Mouse (Mus musculus): ENCODE measurements around the gene Pgbd5.
A peak's percentile ranks its signal among the peaks of the same experiment; 100 is the strongest.

Gene Pgbd5

GRCm38 (mm10) chr8:124340360-124341068 is 98.9 kb downstream of the Pgbd5 start:
- DNase-seq = no peak

GRCm38 (mm10) chr8:124339742-124340141 is 99.7 kb downstream of the Pgbd5 start:
- no peak for DNase-seq

- no peak for DNase-seq
Observed at GRCm38 (mm10) chr8:124336302-124336701, 103.2 kb downstream of the Pgbd5 start.

GRCm38 (mm10) chr8:124331706-124332105 is 107.8 kb downstream of the Pgbd5 start:
- no peak for DNase-seq

- no peak for DNase-seq
Observed at GRCm38 (mm10) chr8:124331094-124331493, 108.4 kb downstream of the Pgbd5 start.

GRCm38 (mm10) chr8:124330433-124330832 is 109.0 kb downstream of the Pgbd5 start:
- DNase-seq = peak; percentile 52

- no peak for DNase-seq
Observed at GRCm38 (mm10) chr8:124329690-124330089, 109.8 kb downstream of the Pgbd5 start.

- no peak for DNase-seq
Observed at GRCm38 (mm10) chr8:124328259-124328658, 111.2 kb downstream of the Pgbd5 start.

GRCm38 (mm10) chr8:124323356-124323755 is 116.1 kb downstream of the Pgbd5 start:
- no peak for DNase-seq

GRCm38 (mm10) chr8:124321227-124321840 is 118.1 kb downstream of the Pgbd5 start:
- no peak for DNase-seq

GRCm38 (mm10) chr8:124319316-124319652 is 120.2 kb downstream of the Pgbd5 start:
- no peak for DNase-seq
